ENCODE assay signal across 10 mouse cellular contexts in the genomic region with DNA sequence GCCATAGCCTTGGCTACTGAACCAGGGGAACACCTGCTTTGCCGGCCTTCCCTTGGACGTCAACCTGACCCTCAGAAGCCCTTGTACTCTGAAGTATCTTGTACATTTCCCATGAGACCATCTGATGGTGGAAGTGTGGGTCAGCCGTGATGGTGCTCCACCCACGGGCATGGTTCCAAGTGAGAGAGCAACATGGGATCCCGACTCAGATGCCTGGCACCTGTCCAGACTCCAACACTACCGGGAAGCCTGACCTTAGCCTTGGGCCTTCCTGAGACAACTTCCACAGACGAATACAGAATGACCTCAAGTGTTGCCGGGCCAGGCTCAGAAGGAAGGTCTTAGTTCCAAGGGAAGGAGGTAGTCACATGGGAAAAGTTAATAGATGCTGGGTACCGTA.
DNase-seq lines count a peak whose midpoint lies in the region; ATAC-seq lines count a peak whose summit lies in the region.
"Had no signal": no experiment of that assay in that cellular context is flagged by ENCODE, and none has a peak within 500 bp of the region (broad histone marks: within the 10 kb centered on the region; RNA-seq: fewer than 3 reads in every experiment).

No protein-coding gene starts in this region.

- peak; percentile 44 to 45 for DNase-seq in cerebellum, postnatal 10 days
- no peak for DNase-seq in cerebellum, postnatal 36 days
- DNase-seq in testis, postnatal 10 days (ENCODE audit: low spot score), result peak; percentile 64
- DNase-seq in testis, postnatal 14 days (ENCODE audit: low spot score), result no peak
- DNase-seq in kidney, postnatal 25 days, result peak; percentile 84 to 87
- no peak for DNase-seq in urinary bladder, postnatal 4 days (ENCODE audit: low spot score in 2 of 2)
- DNase-seq: thymus, postnatal 14 days had no signal

- ATAC-seq in granulocyte monocyte progenitor cell, adult 5-6 weeks (replicated peaks; ENCODE audit: poor library complexity, severe bottlenecking), result no peak
- no peak for ATAC-seq in erythroblast, adult 5-6 weeks (replicated peaks; ENCODE audit: low FRiP score, poor library complexity, severe bottlenecking)
- ATAC-seq: inflammation-experienced regulatory T-cells, adult 6 months had no signal

Comparison
In these comparisons a context has a peak if more than half of its experiments do, and no peak if none do; other contexts are left out.
1. DNase-seq: peak in cerebellum, postnatal 10 days (2 of 2), testis, postnatal 10 days (single experiment) and kidney, postnatal 25 days (2 of 2); none in cerebellum, postnatal 36 days (0 of 2), testis, postnatal 14 days (single experiment) and urinary bladder, postnatal 4 days (0 of 2).